Mouse (Mus musculus): ENCODE results near the gene Abtb1.

GRCm38 (mm10) chr6:88830112-88830702 is 11.6 kb downstream of the Abtb1 start:
- TF ChIP-seq POLR2A (IDR thresholded peaks at IDR 0.05; ENCODE audit: control insufficient read depth, extremely low read depth, insufficient read depth, low read length, poor library complexity), result no peak
- no peak for TF ChIP-seq CTCF (IDR thresholded peaks at IDR 0.05; ENCODE audit: borderline replicate concordance, control insufficient read depth, extremely low read depth, insufficient read depth, low read length, poor library complexity)

All from thymus, adult 2 months (tissue).